Mouse (Mus musculus) neural tube, embryonic 13.5 days (tissue): ENCODE measurements around the gene Snx30. TPM values are rescaled to one million over a fixed set of nuclear protein-coding genes. Genes with fewer than 3 reads are reported as not detected.

Source experiments
- ATAC-seq: fragments of 200-750 bp; cut with Nextera tagmentation; 2 replicates; pipeline ENCODE4 v1.8.0; 2017; ENCODE audit warnings: low read depth, mild to moderate bottlenecking, moderate TSS enrichment, moderate library complexity
- H3K27ac ChIP-seq: fragments of 300-500 bp; sonication (generic); replicated peaks from 2 replicates; pipeline ENCODE4 v1.5.1; 2015; ENCODE audit warnings: moderate library complexity, mild to moderate bottlenecking, inconsistent platforms
- H3K27me3 ChIP-seq: fragments of 300-500 bp; sonication (generic); 2 replicates; pipeline ENCODE4 v1.6.1; 2015; ENCODE audit warnings: mild to moderate bottlenecking, inconsistent platforms
- H3K36me3 ChIP-seq: fragments of 300-500 bp; sonication (generic); 2 replicates; pipeline ENCODE4 v1.6.1; 2015; ENCODE audit warnings: mild to moderate bottlenecking, inconsistent platforms
- H3K4me1 ChIP-seq: fragments of 300-500 bp; sonication (generic); replicated peaks from 2 replicates; pipeline ENCODE4 v1.6.1; 2015; ENCODE audit warnings: inconsistent platforms
- H3K4me2 ChIP-seq: fragments of 300-500 bp; sonication (generic); 2 replicates; pipeline ENCODE4 v1.6.1; 2015; ENCODE audit warnings: inconsistent platforms, mild to moderate bottlenecking, moderate library complexity
- H3K4me3 ChIP-seq: fragments of 300-500 bp; sonication (generic); 2 replicates; pipeline ENCODE4 v1.5.1; 2015; ENCODE audit warnings: mild to moderate bottlenecking, inconsistent platforms
- H3K9ac ChIP-seq: fragments of 300-500 bp; sonication (generic); 2 replicates; pipeline ENCODE4 v1.6.1; 2015; ENCODE audit warnings: moderate library complexity, mild to moderate bottlenecking, inconsistent platforms
- H3K9me3 ChIP-seq: fragments of 300-500 bp; sonication (generic); 2 replicates; pipeline ENCODE4 v1.6.1; 2016; ENCODE audit warnings: inconsistent platforms
- WGBS: fragments of 180-500 bp; shearing (Covaris S2); methylation state at CpG from one replicate; pipeline ENCODE4 v1.1.7; 2015; 5-methylcytosine and 5-hydroxymethylcytosine counted together
- polyA plus RNA-seq: library from polyadenylated mRNA; unstranded; fragments of >200 nt; fragmentation: Nextera tagmentation; extraction: Ambion mirVana; gene quantifications from 2 replicates; pipeline ENCODE4 v1.2.1, GENCODE M21; 2015

The Snx30 gene
- polyA plus RNA-seq, 1 experiment from 2014 or later = 14.8 TPM

- H3K36me3 ChIP-seq = 0 out of 2 replicates have a peak, but pooled peaks cover 5% of the 10 kb centered on the region
- H3K27me3 ChIP-seq = no peaks in the 10 kb centered on the region
These were observed 58.2 kb downstream of the Snx30 start for GRCm38 (mm10) chr4:59863869-59864268.

DNA sequence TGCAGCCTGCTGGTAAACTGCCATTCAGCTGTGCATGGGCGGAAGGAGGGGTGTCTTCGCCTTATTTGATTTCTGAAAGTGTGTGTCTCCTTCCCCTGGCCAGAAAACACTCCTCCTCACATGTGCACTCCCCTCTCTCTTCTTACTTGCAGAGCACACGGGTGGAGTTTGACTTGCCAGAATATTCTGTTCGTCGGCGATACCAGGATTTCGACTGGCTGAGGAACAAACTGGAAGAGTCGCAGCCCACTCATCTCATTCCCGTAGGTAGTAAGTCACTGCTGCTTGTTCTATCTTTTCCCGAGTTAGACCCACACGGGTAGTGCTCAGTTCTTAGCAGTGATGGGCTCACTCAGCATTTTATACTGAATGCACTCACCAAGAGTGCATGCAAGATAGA lies 62.4 kb downstream of the Snx30 start:
- Histone ChIP-seq H3K4me2 (no peak overlapping the region), H3K4me3 (no peak overlapping the region), H3K4me1 (no peaks in the 10 kb centered on the region), H3K9ac (0 out of 2 replicates have a peak overlapping the region, but pooled peaks have one; percentile 5), H3K9me3 (no peaks in the 10 kb centered on the region), H3K27me3 (no peaks in the 10 kb centered on the region), H3K36me3 (0 out of 2 replicates have a peak, but pooled peaks cover 7% of the 10 kb centered on the region), H3K27ac (no peak overlapping the region)
- no peak for ATAC-seq
- 88% methylated on average over 11 of the region's 11 CpGs for WGBS

More at GRCm38 (mm10) chr4:59863869-59864268, 58.2 kb downstream of the Snx30 start:
- no peak for ATAC-seq
- H3K4me2 ChIP-seq = no peak overlapping the region
- no peaks in the 10 kb centered on the region for H3K9me3 ChIP-seq
- peaks cover 13% of the 10 kb centered on the region for H3K4me1 ChIP-seq
- H3K27ac ChIP-seq = no peak overlapping the region
- no peak overlapping the region for H3K4me3 ChIP-seq
- H3K9ac ChIP-seq = no peak overlapping the region
- 78% methylated on average over 6 of the region's 6 CpGs for WGBS

DNA sequence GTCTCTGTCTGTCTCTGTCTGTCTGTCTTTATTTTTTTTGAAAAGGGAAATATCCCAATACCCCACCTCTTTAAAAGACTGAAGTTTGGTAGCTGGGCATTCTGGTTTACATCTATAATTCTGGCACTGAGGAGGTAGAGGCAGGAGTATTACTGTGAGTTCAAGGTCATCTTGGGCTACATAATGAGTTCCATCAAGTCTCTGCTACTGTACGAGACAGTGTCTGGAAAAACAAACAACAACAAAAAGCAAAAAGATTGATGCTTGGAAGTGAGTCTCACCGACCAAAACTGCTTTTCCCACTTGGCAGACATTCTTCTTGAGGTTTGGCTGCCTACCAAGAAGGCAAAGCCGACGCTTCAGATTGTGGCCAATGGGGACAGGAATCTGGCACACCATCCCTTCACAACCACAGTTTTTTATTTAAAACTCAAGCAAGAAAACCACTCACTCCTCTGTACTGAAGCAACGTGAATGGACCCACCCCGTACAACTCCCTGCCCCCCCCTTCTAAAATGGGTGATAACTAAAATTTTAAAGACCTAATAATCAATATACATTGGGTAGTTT lies 63.9 kb downstream of the Snx30 start:
- H3K9ac ChIP-seq = no peak overlapping the region
- no peak for ATAC-seq
- H3K27me3 ChIP-seq = no peaks in the 10 kb centered on the region
- H3K4me2 ChIP-seq = no peak overlapping the region
- WGBS = 70% methylated on average over 6 of the region's 6 CpGs
- 0 out of 2 replicates have a peak, but pooled peaks cover 3% of the 10 kb centered on the region for H3K4me1 ChIP-seq
- no peak overlapping the region for H3K27ac ChIP-seq
- no peak overlapping the region for H3K4me3 ChIP-seq
- no peaks in the 10 kb centered on the region for H3K9me3 ChIP-seq
- H3K36me3 ChIP-seq = 0 out of 2 replicates have a peak, but pooled peaks cover 7% of the 10 kb centered on the region

DNA sequence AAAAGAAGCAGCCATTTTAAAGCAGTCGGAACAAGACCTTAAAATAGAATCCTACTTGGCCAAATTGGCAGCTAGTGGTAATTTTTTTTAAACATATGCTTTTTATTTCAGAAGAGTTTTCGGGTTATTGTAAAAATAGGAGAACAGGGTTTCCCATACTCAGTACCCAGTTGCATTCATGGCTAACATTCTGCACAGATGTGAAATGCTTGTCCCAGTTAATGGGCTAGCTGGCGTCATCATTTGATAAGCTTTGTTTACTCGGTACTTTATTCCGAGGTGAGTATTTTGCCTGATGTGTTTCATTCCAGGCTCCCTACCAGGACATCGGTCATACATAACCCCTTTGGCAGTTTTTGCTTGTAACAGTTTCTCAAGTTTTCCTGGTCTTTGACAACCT lies 64.8 kb downstream of the Snx30 start:
- H3K4me1 ChIP-seq = 0 out of 2 replicates have a peak, but pooled peaks cover 3% of the 10 kb centered on the region
- H3K9ac ChIP-seq = no peak overlapping the region
- H3K9me3 ChIP-seq = no peaks in the 10 kb centered on the region
- no peak overlapping the region for H3K4me2 ChIP-seq
- H3K36me3 ChIP-seq = 0 out of 2 replicates have a peak, but pooled peaks cover 7% of the 10 kb centered on the region
- 93% methylated on average over 6 of the region's 6 CpGs for WGBS
- no peaks in the 10 kb centered on the region for H3K27me3 ChIP-seq
- no peak overlapping the region for H3K4me3 ChIP-seq
- ATAC-seq = no peak
- no peak overlapping the region for H3K27ac ChIP-seq

GRCm38 (mm10) chr4:59870859-59871591 lies 65.4 kb downstream of the Snx30 start:
- no peaks in the 10 kb centered on the region for H3K27me3 ChIP-seq
- 0 out of 2 replicates have a peak, but pooled peaks cover 3% of the 10 kb centered on the region for H3K4me1 ChIP-seq
- WGBS = 62% methylated on average over 9 of the region's 9 CpGs
- no peak overlapping the region for H3K9ac ChIP-seq
- H3K36me3 ChIP-seq = 0 out of 2 replicates have a peak, but pooled peaks cover 7% of the 10 kb centered on the region
- no peak overlapping the region for H3K27ac ChIP-seq
- ATAC-seq = peak; percentile 71; the same call in 1 of the 2 replicates
- no peaks in the 10 kb centered on the region for H3K9me3 ChIP-seq
- H3K4me3 ChIP-seq = no peak overlapping the region
- H3K4me2 ChIP-seq = no peak overlapping the region

- H3K36me3 ChIP-seq = 0 out of 2 replicates have a peak, but pooled peaks cover 5% of the 10 kb centered on the region
- 50% methylated on average over 6 of the region's 6 CpGs for WGBS
These were observed 67.6 kb downstream of the Snx30 start for GRCm38 (mm10) chr4:59873240-59873639.

DNA sequence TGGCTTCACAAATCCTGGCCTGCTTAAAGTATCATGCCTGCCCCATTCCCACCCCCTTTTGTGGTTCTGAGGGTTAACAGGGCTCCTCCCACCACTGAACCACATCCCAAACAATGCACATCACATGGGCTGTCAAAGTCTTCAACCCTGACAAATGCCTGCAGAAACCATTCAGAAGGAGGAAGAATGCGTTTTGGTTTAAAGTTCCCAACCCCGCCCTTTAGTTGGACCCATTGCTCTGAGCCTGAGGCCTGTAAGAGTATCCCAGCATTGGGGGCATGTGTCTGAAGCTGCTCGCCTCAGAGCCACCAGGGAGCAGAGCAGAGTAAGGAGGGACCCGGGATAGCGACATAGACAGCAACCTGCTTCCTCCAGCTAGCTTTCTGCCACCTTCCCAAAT lies 68.2 kb downstream of the Snx30 start:
- no peak overlapping the region for H3K4me2 ChIP-seq
- H3K27me3 ChIP-seq = no peaks in the 10 kb centered on the region
- WGBS = 50% methylated on average over 5 of the region's 5 CpGs
- H3K9ac ChIP-seq = no peak overlapping the region
- no peak overlapping the region for H3K27ac ChIP-seq
- no peak overlapping the region for H3K4me3 ChIP-seq
- ATAC-seq = no peak
- H3K4me1 ChIP-seq = 0 out of 2 replicates have a peak, but pooled peaks cover 3% of the 10 kb centered on the region
- H3K9me3 ChIP-seq = no peaks in the 10 kb centered on the region
- 0 out of 2 replicates have a peak, but pooled peaks cover 2% of the 10 kb centered on the region for H3K36me3 ChIP-seq

More at GRCm38 (mm10) chr4:59873240-59873639, 67.6 kb downstream of the Snx30 start:
- H3K27me3 ChIP-seq = no peaks in the 10 kb centered on the region
- H3K4me2 ChIP-seq = no peak overlapping the region
- no peaks in the 10 kb centered on the region for H3K9me3 ChIP-seq
- no peak for ATAC-seq
- H3K4me1 ChIP-seq = 0 out of 2 replicates have a peak, but pooled peaks cover 3% of the 10 kb centered on the region
- no peak overlapping the region for H3K9ac ChIP-seq
- no peak overlapping the region for H3K4me3 ChIP-seq
- no peak overlapping the region for H3K27ac ChIP-seq

DNA sequence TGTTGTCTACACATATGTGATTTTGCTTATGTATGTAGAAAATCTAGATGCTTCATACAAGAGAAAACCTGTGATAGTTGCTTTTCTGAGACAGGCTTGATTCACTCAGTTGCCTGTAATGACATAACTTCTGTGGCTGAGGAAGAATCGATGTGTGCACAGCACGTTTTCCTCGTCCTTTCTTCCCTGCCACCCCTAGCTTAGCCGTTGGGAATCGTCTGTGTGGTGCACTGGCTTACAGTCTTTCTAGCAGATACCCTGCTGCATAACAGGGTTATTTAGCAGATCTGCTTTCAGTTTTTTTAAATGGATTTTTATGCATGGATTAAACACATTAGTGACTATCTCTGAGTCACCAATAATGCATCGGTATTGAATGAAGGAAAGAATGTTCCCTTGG lies 70.9 kb downstream of the Snx30 start:
- no peaks in the 10 kb centered on the region for H3K27me3 ChIP-seq
- H3K9ac ChIP-seq = no peak overlapping the region
- 0 out of 2 replicates have a peak, but pooled peaks cover 3% of the 10 kb centered on the region for H3K4me1 ChIP-seq
- H3K9me3 ChIP-seq = no peaks in the 10 kb centered on the region
- H3K36me3 ChIP-seq = peaks cover 17% of the 10 kb centered on the region
- H3K4me3 ChIP-seq = no peak overlapping the region
- H3K4me2 ChIP-seq = no peak overlapping the region
- H3K27ac ChIP-seq = no peak overlapping the region
- ATAC-seq = no peak
- 72% methylated on average over 6 of the region's 6 CpGs for WGBS

DNA sequence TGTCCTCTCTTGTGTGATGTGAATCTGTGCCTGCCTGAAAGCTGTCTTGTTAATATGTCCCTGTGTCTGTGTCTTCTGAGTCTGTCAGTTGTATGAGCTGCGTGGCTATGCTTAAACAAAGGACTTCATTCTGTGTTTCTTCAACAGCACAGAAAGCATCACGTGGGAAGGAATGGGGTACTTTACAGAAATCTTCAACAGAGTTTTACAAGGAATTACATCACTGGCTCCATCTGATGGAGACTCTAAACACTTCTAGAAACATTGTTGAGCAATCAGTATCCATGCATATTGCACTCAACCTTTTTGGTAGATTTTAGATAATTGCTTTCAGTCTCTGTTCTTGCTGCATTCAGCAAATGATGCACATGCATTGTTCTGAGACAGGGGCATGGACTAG lies 71.4 kb downstream of the Snx30 start:
- no peak for ATAC-seq
- Histone ChIP-seq H3K27me3 (no peaks in the 10 kb centered on the region), H3K27ac (no peak overlapping the region), H3K9me3 (no peaks in the 10 kb centered on the region), H3K4me3 (no peak overlapping the region), H3K4me1 (0 out of 2 replicates have a peak, but pooled peaks cover 3% of the 10 kb centered on the region), H3K9ac (no peak overlapping the region), H3K4me2 (no peak overlapping the region), H3K36me3 (peaks cover 18% of the 10 kb centered on the region)
- WGBS = 61% methylated on average over 2 of the region's 2 CpGs

GRCm38 (mm10) chr4:59878595-59878994 lies 73.0 kb downstream of the Snx30 start:
- peaks cover 30% of the 10 kb centered on the region for H3K36me3 ChIP-seq
- no peaks in the 10 kb centered on the region for H3K27me3 ChIP-seq
- no peaks in the 10 kb centered on the region for H3K4me1 ChIP-seq
- H3K4me3 ChIP-seq = no peak overlapping the region
- H3K4me2 ChIP-seq = no peak overlapping the region
- no peaks in the 10 kb centered on the region for H3K9me3 ChIP-seq
- H3K27ac ChIP-seq = no peak overlapping the region
- no peak overlapping the region for H3K9ac ChIP-seq
- 91% methylated on average over 8 of the region's 8 CpGs for WGBS
- ATAC-seq = no peak

- H3K36me3 ChIP-seq = peaks cover 30% of the 10 kb centered on the region
- H3K4me2 ChIP-seq = no peak overlapping the region
- no peaks in the 10 kb centered on the region for H3K4me1 ChIP-seq
- H3K27ac ChIP-seq = no peak overlapping the region
- no peaks in the 10 kb centered on the region for H3K27me3 ChIP-seq
- no peaks in the 10 kb centered on the region for H3K9me3 ChIP-seq
- 82% methylated on average over 3 of the region's 3 CpGs for WGBS
- no peak overlapping the region for H3K9ac ChIP-seq
- H3K4me3 ChIP-seq = no peak overlapping the region
- no peak for ATAC-seq
These were observed 73.8 kb downstream of the Snx30 start for GRCm38 (mm10) chr4:59879444-59879843.

DNA sequence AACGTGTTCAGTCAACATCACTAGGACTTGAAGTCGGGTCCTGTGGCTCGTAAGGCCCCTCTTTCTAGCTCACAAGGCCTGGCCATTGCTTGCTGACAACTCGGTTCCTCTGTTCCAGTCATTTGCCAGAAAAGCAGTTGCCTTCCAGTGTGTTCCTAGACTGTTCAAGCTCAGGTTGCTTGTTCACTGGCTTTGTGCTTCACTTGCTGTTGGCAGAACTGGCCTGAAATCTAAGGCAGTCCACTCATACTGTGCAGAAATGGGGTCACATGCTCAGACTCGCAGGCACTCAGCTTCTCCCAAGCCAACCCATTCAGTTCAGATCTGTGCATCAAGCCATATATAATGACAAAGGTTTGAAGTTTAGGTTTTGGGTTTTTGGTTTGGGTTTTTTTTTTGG lies 75.1 kb downstream of the Snx30 start:
- no peak overlapping the region for H3K9ac ChIP-seq
- H3K4me3 ChIP-seq = no peak overlapping the region
- H3K9me3 ChIP-seq = no peaks in the 10 kb centered on the region
- peaks cover 40% of the 10 kb centered on the region for H3K36me3 ChIP-seq
- H3K27me3 ChIP-seq = no peaks in the 10 kb centered on the region
- 92% methylated on average over 5 of the region's 5 CpGs for WGBS
- no peak for ATAC-seq
- no peak overlapping the region for H3K4me2 ChIP-seq
- no peaks in the 10 kb centered on the region for H3K4me1 ChIP-seq
- no peak overlapping the region for H3K27ac ChIP-seq
